Mouse (Mus musculus): ENCODE data around the gene Gm49337.

GRCm38 (mm10) chr4:116175136-116175535 lies 2.0 kb downstream of the Gm49337 start:
- TF ChIP-seq CTCF (IDR thresholded peaks at IDR 0.05; ENCODE audit: control insufficient read depth, insufficient read depth, low read length) (no peak), POLR2A (IDR thresholded peaks at IDR 0.05; ENCODE audit: borderline replicate concordance, control insufficient read depth, low read depth, low read length) (no peak)

Data from bone marrow, adult 2 months (tissue).